Comparison of ENCODE assay signal across 10 mouse cellular contexts in the genomic region with DNA sequence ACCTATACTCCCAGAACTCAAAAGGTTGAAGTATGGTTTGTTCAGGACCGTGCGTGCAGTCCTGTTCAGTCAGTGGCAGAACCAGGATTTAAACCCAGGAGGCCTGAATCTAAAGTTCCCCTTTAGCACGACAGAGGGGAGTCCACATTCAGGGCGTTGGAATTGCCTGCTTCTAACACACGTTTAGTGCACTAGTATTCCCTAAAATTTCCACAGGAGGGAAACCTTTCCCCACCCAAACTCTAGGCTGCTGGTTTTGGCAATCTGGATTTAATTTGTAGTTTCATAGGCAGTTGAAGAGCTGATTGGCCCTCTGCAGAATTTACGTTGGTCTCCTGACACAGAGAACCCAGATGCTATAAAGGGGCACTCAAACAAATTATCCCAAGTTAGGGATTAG. TPM values are rescaled to one million over a fixed set of nuclear protein-coding genes. Genes with fewer than 3 reads are reported as not detected.
DNase-seq lines count a peak whose midpoint lies in the region; ATAC-seq and TF ChIP-seq lines count a peak whose summit lies in the region.
"Had no signal": no experiment of that assay in that cellular context is flagged by ENCODE, and none has a peak within 500 bp of the region (broad histone marks: within the 10 kb centered on the region; RNA-seq: fewer than 3 reads in every experiment).

No protein-coding gene starts in this region.

- peak; percentile 23 for DNase-seq in adrenal gland, postnatal 14 days
- no peak for DNase-seq in adrenal gland, adult 18-20 months (ENCODE audit: low spot score in 2 of 2)
- peak in 1 of 2 experiments; percentile 66 for DNase-seq in layer of hippocampus, adult 2 months (ENCODE audit: low spot score in 2 of 2)
- no peak for DNase-seq in layer of hippocampus, postnatal 25 days (ENCODE audit: extremely low spot score in 1 of 2, low spot score in 1 of 2)
- DNase-seq in cerebellum, postnatal 25 days = peak; percentile 34 to 59
- DNase-seq in c-Kit-positive CD71-positive TER-119-positive erythroid progenitor cells, embryonic 14.5 days (ENCODE audit: low spot score) = no peak
- no peak for DNase-seq in midbrain, embryonic 10.5 days (ENCODE audit: low spot score)

- H3K27ac ChIP-seq in layer of hippocampus, adult 2 months = no peak overlapping the region
- H3K27ac ChIP-seq in limb, embryonic 13.5 days = peak overlapping the region; percentile 74; the same call in 1 of the 2 replicates
- H3K27ac ChIP-seq in midbrain, embryonic 10.5 days (replicated peaks) = no peak overlapping the region
- H3K27ac ChIP-seq: heart, embryonic 13.5 days; liver, embryonic 15.5 days had no signal

- H3K4me1 ChIP-seq in limb, embryonic 13.5 days = peaks cover 4% of the 10 kb centered on the region; the same call in 1 of the 2 replicates
- 0 out of 2 replicates have a peak, but pooled peaks cover 6% of the 10 kb centered on the region for H3K4me1 ChIP-seq in midbrain, embryonic 10.5 days

- no peaks in the 10 kb centered on the region for H3K9me3 ChIP-seq in limb, embryonic 13.5 days
- no peaks in the 10 kb centered on the region for H3K9me3 ChIP-seq in midbrain, embryonic 10.5 days (replicated peaks)
- H3K9me3 ChIP-seq: heart, embryonic 13.5 days; liver, embryonic 15.5 days had no signal

- H3K27me3 ChIP-seq in limb, embryonic 13.5 days = no peaks in the 10 kb centered on the region
- H3K27me3 ChIP-seq in midbrain, embryonic 10.5 days (ENCODE audit: low read depth, poor library complexity, severe bottlenecking) = 0 out of 2 replicates have a peak, but pooled peaks cover 6% of the 10 kb centered on the region
- H3K27me3 ChIP-seq: heart, embryonic 13.5 days; liver, embryonic 15.5 days had no signal

- H3K36me3 ChIP-seq in limb, embryonic 13.5 days = no peaks in the 10 kb centered on the region
- H3K36me3 ChIP-seq in midbrain, embryonic 10.5 days = no peaks in the 10 kb centered on the region
- H3K36me3 ChIP-seq: heart, embryonic 13.5 days; liver, embryonic 15.5 days had no signal

- H3K4me2 ChIP-seq in limb, embryonic 13.5 days (replicated peaks) = peak overlapping the region; percentile 23; the same call in 1 of the 2 replicates
- H3K4me2 ChIP-seq: heart, embryonic 13.5 days; liver, embryonic 15.5 days had no signal

- peak; percentile 74 for ATAC-seq in limb, embryonic 13.5 days (ENCODE audit: low FRiP score, low read depth)

- WGBS in limb, embryonic 13.5 days = 23% methylated on average over 6 of the region's 6 CpGs
- WGBS in midbrain, embryonic 10.5 days = 52% methylated on average over 6 of the region's 6 CpGs

- no peak overlapping the region for H3K9ac ChIP-seq in limb, embryonic 13.5 days
- H3K9ac ChIP-seq: heart, embryonic 13.5 days; liver, embryonic 15.5 days had no signal

- no peak overlapping the region for H3K4me3 ChIP-seq in layer of hippocampus, adult 2 months
- no peak overlapping the region for H3K4me3 ChIP-seq in limb, embryonic 13.5 days
- H3K4me3 ChIP-seq in midbrain, embryonic 10.5 days = no peak overlapping the region
- H3K4me3 ChIP-seq: heart, embryonic 13.5 days; liver, embryonic 15.5 days had no signal

- TF ChIP-seq CTCF in layer of hippocampus, adult 2 months (conservative IDR thresholded peaks at IDR 0.05) = peak; percentile 82

RNA-seq across cellular contexts. Expression of a gene that starts 5.1 kb away (rescaled TPM):
- 61.5 and 76.3 TPM in 2 replicates for total RNA-seq in adrenal gland, postnatal 14 days (2021)
- total RNA-seq in adrenal gland, adult 18-20 months (2021) = 10 to 100 TPM; 50.3 to 54.5 TPM
- 10 to 100 TPM; 82.7 to 86.2 TPM for total RNA-seq in layer of hippocampus, adult 2 months (2021)
- 10 to 100 TPM; 89.3 to 93.6 TPM for total RNA-seq in layer of hippocampus, postnatal 25 days (2021)
- polyA plus RNA-seq in limb, embryonic 13.5 days (2015; fragmentation: Nextera tagmentation; extraction: Ambion mirVana) = 40.1 and 40.8 TPM in 2 replicates
- polyA plus RNA-seq in midbrain, embryonic 10.5 days (2016; fragmentation: Nextera tagmentation; extraction: Ambion mirVana) = 34.2 and 41.7 TPM in 2 replicates

RNA-seq across cellular contexts. Expression of a gene that starts 32.4 kb away (rescaled TPM):
- 14.1 and 19.4 TPM in 2 replicates for total RNA-seq in adrenal gland, postnatal 14 days (2021)
- 10 to 100 TPM; 14.3 to 15.7 TPM for total RNA-seq in adrenal gland, adult 18-20 months (2021)
- total RNA-seq in layer of hippocampus, adult 2 months (2021) = 100 to 1,000 TPM; 360 to 370 TPM
- 100 to 1,000 TPM; 371 to 404 TPM for total RNA-seq in layer of hippocampus, postnatal 25 days (2021)
- polyA plus RNA-seq in limb, embryonic 13.5 days (2015; fragmentation: Nextera tagmentation; extraction: Ambion mirVana) = 51.1 and 58.3 TPM in 2 replicates
- 112 and 134 TPM in 2 replicates for polyA plus RNA-seq in midbrain, embryonic 10.5 days (2016; fragmentation: Nextera tagmentation; extraction: Ambion mirVana)

RNA-seq across cellular contexts. Expression of a gene that starts 50.9 kb away (rescaled TPM):
- total RNA-seq in adrenal gland, postnatal 14 days (2021) = 31.2 and 508 TPM in 2 replicates
- total RNA-seq in adrenal gland, adult 18-20 months (2021) = under 1 TPM; 0.38 to 0.66 TPM
- under 1 TPM in 1 of 2 experiments, not detected in 1; 0.23 TPM for total RNA-seq in layer of hippocampus, adult 2 months (2021)
- not detected for total RNA-seq in layer of hippocampus, postnatal 25 days (2021)
- polyA plus RNA-seq in limb, embryonic 13.5 days (2015; fragmentation: Nextera tagmentation; extraction: Ambion mirVana) = 0.37 and 1.00 TPM in 2 replicates
- polyA plus RNA-seq in midbrain, embryonic 10.5 days (2016; fragmentation: Nextera tagmentation; extraction: Ambion mirVana) = 0.07 and 0.17 TPM in 2 replicates

Comparison
In these comparisons a context has a peak if more than half of its experiments do, and no peak if none do; other contexts are left out.
1. DNase-seq: peak in adrenal gland, postnatal 14 days (single experiment) and cerebellum, postnatal 25 days (2 of 2); none in adrenal gland, adult 18-20 months (0 of 2), layer of hippocampus, postnatal 25 days (0 of 2), c-Kit-positive CD71-positive TER-119-positive erythroid progenitor cells, embryonic 14.5 days (single experiment) and midbrain, embryonic 10.5 days (single experiment).
2. RNA of a gene that starts 50.9 kb away (total RNA-seq): 31.2 to 508 TPM in adrenal gland, postnatal 14 days; 0.38 to 0.66 TPM in adrenal gland, adult 18-20 months, not detected in layer of hippocampus, postnatal 25 days and 0.23 TPM in layer of hippocampus, adult 2 months; every median in the first group is over 10 times any median in the second.
3. RNA of a gene that starts 32.4 kb away (total RNA-seq): 371 to 404 TPM in layer of hippocampus, postnatal 25 days and 360 to 370 TPM in layer of hippocampus, adult 2 months; 14.3 to 15.7 TPM in adrenal gland, adult 18-20 months and 14.1 to 19.4 TPM in adrenal gland, postnatal 14 days; every median in the first group is over 10 times any median in the second.